Mouse (Mus musculus) hindbrain, embryonic 11.5 days (tissue): ENCODE data around the gene Dcun1d1. TPM values are rescaled to one million over a fixed set of nuclear protein-coding genes. Genes with fewer than 3 reads are reported as not detected.

Source experiments
- ATAC-seq: fragments of 200-750 bp; cut with Nextera tagmentation; 2 replicates; pipeline ENCODE4 v1.8.0; 2017; ENCODE audit warnings: mild to moderate bottlenecking, moderate TSS enrichment, moderate library complexity; ENCODE audit not compliant: low FRiP score
- DNase-seq: peaks from one replicate; pipeline ENCODE4 v3.0.0-alpha.2; 2015; ENCODE audit warnings: low spot score
- H3K27ac ChIP-seq: fragments of 300-500 bp; sonication (generic); 2 replicates; pipeline ENCODE4 v1.5.1; 2014; ENCODE audit warnings: mild to moderate bottlenecking, low read depth, low read length
- H3K27me3 ChIP-seq: fragments of 300-500 bp; sonication (generic); 2 replicates; pipeline ENCODE4 v1.6.1; 2014; ENCODE audit warnings: mild to moderate bottlenecking, low read length, moderate library complexity, mixed read lengths; ENCODE audit not compliant: control insufficient read depth, insufficient read depth
- H3K36me3 ChIP-seq: fragments of 300-500 bp; sonication (generic); 2 replicates; pipeline ENCODE4 v1.6.1; 2014; ENCODE audit warnings: mild to moderate bottlenecking, low read length, moderate library complexity, mixed read lengths; ENCODE audit not compliant: control insufficient read depth, insufficient read depth
- H3K4me1 ChIP-seq: fragments of 300-500 bp; sonication (generic); replicated peaks from 2 replicates; pipeline ENCODE4 v1.6.1; 2014; ENCODE audit warnings: low read length, mixed read lengths; ENCODE audit not compliant: control insufficient read depth, insufficient read depth
- H3K4me2 ChIP-seq: fragments of 300-500 bp; sonication (generic); replicated peaks from 2 replicates; pipeline ENCODE4 v1.6.1; 2014; ENCODE audit warnings: mild to moderate bottlenecking, low read depth, low read length
- H3K4me3 ChIP-seq: fragments of 300-500 bp; sonication (generic); 2 replicates; pipeline ENCODE4 v1.5.1; 2014; ENCODE audit warnings: low read depth, low read length
- H3K9ac ChIP-seq: fragments of 300-500 bp; sonication (generic); 2 replicates; pipeline ENCODE4 v1.6.1; 2014; ENCODE audit warnings: low read depth, low read length
- H3K9me3 ChIP-seq: fragments of 300-500 bp; sonication (generic); 2 replicates; pipeline ENCODE4 v1.6.1; 2016; ENCODE audit warnings: low read length; ENCODE audit not compliant: control insufficient read depth
- WGBS: fragments of 180-500 bp; shearing (Covaris S2); extraction: QIAGEN DNeasy Blood & Tissue Kit; methylation state at CpG from one replicate; pipeline ENCODE4 v1.1.7; 2014; 5-methylcytosine and 5-hydroxymethylcytosine counted together
- polyA plus RNA-seq: library from polyadenylated mRNA; unstranded; fragments of >200 nt; fragmentation: Nextera tagmentation; extraction: Ambion mirVana; gene quantifications from 2 replicates; pipeline ENCODE4 v1.2.1, GENCODE M21; 2014

The Dcun1d1 gene
- polyA plus RNA-seq, 1 experiment from 2014 or later = 107 TPM

DNA sequence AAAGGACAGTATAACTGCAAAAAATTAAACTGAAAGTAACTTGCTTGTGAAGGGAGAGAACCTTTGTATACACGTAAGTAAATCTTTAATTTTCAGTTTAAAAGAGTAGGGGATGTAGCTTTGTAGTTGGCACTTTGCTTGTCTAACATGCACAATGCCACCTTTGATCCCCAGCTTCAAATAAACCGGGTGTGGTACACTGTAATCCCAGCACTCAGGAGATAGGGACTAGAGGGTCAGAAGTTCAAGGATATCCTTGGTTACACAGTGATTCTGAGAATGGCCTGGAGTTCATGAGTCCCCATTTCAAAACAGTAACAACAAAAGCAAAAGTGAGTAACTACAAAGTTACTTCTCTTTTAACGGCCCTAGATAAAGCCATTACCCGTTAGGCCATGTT is 46.1 kb downstream of the Dcun1d1 start:
- H3K9me3 ChIP-seq = no peaks in the 10 kb centered on the region
- H3K9ac ChIP-seq = no peak overlapping the region
- H3K4me1 ChIP-seq = no peaks in the 10 kb centered on the region
- no peak for ATAC-seq
- no peaks in the 10 kb centered on the region for H3K27me3 ChIP-seq
- H3K4me2 ChIP-seq = no peak overlapping the region
- 93% methylated on average over 4 of the region's 4 CpGs for WGBS
- H3K36me3 ChIP-seq = no peaks in the 10 kb centered on the region
- DNase-seq = no peak
- H3K27ac ChIP-seq = no peak overlapping the region
- no peak overlapping the region for H3K4me3 ChIP-seq

DNA sequence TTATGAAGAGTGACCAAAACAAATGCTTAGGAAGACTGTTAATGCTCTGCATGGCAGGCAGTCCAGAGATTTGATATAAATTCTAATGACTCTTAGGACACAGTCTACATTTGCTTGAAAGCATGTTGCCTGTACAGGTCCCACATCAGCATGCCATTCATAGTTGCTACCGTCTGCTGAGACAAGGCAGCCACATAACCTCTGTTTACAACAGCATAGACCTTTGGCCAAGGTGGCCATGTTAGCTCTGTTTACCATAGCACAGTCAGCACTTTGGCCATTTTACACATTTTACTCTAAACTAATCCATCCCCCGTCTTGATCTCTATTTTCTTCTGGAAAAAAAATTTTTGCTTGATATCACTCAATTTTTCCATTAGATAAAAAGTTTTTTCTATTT is 47.7 kb downstream of the Dcun1d1 start:
- H3K4me1 ChIP-seq = no peaks in the 10 kb centered on the region
- ATAC-seq (no peak), DNase-seq (no peak)
- no peak overlapping the region for H3K4me3 ChIP-seq
- H3K4me2 ChIP-seq = no peak overlapping the region
- H3K9ac ChIP-seq = no peak overlapping the region
- H3K9me3 ChIP-seq = no peaks in the 10 kb centered on the region
- H3K27ac ChIP-seq = no peak overlapping the region
- H3K36me3 ChIP-seq = no peaks in the 10 kb centered on the region
- no peaks in the 10 kb centered on the region for H3K27me3 ChIP-seq
- 90% methylated on average over 2 of the region's 2 CpGs for WGBS

DNA sequence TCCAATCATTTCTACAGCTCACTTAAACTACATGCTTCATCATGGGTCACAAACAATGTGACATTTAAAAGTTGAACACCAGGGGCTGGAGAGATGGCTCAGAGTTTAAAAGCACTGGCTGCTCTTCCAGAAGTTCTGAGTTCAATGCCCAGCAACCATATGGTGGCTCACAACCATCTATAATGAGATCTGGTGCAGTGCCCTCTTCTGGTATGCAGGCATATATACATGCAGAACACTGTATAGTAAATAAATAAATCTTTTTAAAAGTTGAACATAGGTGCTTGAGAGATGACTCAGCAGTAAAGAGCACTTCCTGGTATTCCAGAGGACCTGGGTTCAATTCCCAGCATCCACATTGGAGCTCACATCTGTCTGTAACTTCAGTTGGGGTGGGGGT is 54.0 kb downstream of the Dcun1d1 start:
- Histone ChIP-seq H3K4me1 (no peaks in the 10 kb centered on the region), H3K27ac (no peak overlapping the region), H3K27me3 (no peaks in the 10 kb centered on the region), H3K4me2 (no peak overlapping the region), H3K36me3 (no peaks in the 10 kb centered on the region), H3K9ac (no peak overlapping the region), H3K4me3 (no peak overlapping the region), H3K9me3 (no peaks in the 10 kb centered on the region)
- ATAC-seq = no peak
- DNase-seq = no peak

DNA sequence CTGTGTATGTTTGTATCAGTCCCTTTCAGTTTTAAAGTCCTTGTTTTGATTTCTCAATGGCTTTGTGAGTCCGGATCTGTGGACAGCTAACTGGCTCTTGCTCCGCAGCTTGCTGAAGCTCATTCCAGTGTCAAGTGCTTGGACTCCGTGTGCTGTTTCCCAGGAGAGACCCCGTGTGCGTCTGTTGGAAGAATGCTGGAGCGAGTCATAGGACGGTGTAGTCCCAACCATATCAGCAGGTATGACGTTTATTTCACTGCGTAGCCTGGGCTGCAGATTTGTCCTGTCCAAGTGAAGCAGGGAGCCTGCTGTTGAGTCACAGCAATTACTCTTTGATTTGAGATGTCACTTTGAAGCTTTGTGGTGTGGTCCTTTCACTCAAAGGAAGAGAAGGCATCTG is 87.9 kb downstream of the Dcun1d1 start:
- Histone ChIP-seq H3K4me1 (no peaks in the 10 kb centered on the region), H3K9ac (no peak overlapping the region), H3K27me3 (no peaks in the 10 kb centered on the region), H3K36me3 (no peaks in the 10 kb centered on the region), H3K27ac (no peak overlapping the region), H3K4me2 (no peak overlapping the region), H3K9me3 (no peaks in the 10 kb centered on the region), H3K4me3 (no peak overlapping the region)
- WGBS = 92% methylated on average over 9 of the region's 9 CpGs
- DNase-seq = no peak
- ATAC-seq = no peak

Other genes starting within 250 kb of the Dcun1d1 start
- 30.0 and 30.2 TPM in 2 replicates for gene Atp11b, start 183.3 kb downstream of the Dcun1d1 start, polyA plus RNA-seq
- gene Mccc1, start 63.2 kb upstream of the Dcun1d1 start, polyA plus RNA-seq = 31.3 and 35.7 TPM in 2 replicates
- gene Ccdc144b, start 116.1 kb upstream of the Dcun1d1 start, polyA plus RNA-seq = not detected in 2 replicates
- gene Acad9, start 128.5 kb upstream of the Dcun1d1 start, polyA plus RNA-seq = 89.2 TPM in 2 replicates
- gene D3Ertd254e, start 213.6 kb upstream of the Dcun1d1 start, polyA plus RNA-seq = 11.6 TPM in 2 replicates